In the genomic region with DNA sequence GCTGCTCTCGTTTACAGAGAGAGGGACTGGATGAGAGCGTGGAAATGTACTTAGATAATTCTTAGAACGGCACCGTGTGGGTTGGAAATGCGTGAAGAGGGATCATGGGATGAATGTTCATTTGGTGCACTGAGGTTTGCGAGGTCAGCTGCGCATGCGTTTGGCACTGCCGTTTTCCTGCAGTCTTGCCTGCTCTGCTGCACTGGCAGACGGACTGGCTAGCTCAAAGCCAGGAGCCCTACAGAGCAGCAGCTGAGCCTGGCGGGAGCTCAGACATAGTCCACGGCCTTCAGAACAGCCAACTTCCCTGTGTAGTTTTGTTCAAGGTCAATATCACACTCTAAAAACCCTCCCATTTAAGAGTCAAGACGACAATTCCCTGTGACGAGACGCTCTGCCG, we compare ENCODE assay signal across 18 mouse cellular contexts. TPM values are rescaled to one million over a fixed set of nuclear protein-coding genes. Genes with fewer than 3 reads are reported as not detected.
DNase-seq lines count a peak whose midpoint lies in the region; ATAC-seq and TF ChIP-seq lines count a peak whose summit lies in the region.
"Had no signal": no experiment of that assay in that cellular context is flagged by ENCODE, and none has a peak within 500 bp of the region (broad histone marks: within the 10 kb centered on the region; RNA-seq: fewer than 3 reads in every experiment).

No protein-coding gene starts in this region.

- peak overlapping the region; percentile 56 for H3K27ac ChIP-seq in hindbrain, postnatal 0 days
- no peak overlapping the region for H3K27ac ChIP-seq in hindbrain, embryonic 13.5 days
- H3K27ac ChIP-seq: embryonic facial prominence, embryonic 13.5 days; heart, adult 2 months; kidney, embryonic 15.5 days had no signal

- no peak for TF ChIP-seq CTCF in hindbrain, postnatal 0 days (IDR thresholded peaks at IDR 0.05; ENCODE audit: low read depth)

- H3K4me2 ChIP-seq in hindbrain, postnatal 0 days (ENCODE audit: low read depth, low read length), result no peak overlapping the region
- H3K4me2 ChIP-seq in hindbrain, embryonic 13.5 days, result no peak overlapping the region
- H3K4me2 ChIP-seq: embryonic facial prominence, embryonic 13.5 days; kidney, embryonic 15.5 days had no signal

- DNase-seq in hindbrain, postnatal 0 days (ENCODE audit: low spot score), result peak; percentile 59
- peak; percentile 81 for DNase-seq in brain, adult 2 months (ENCODE audit: low read depth, low spot score)
- peak; percentile 49 for DNase-seq in cerebellum, adult 11 months
- peak; percentile 74 to 81 for DNase-seq in cerebellum, postnatal 14 days
- no peak for DNase-seq in ovary, postnatal 36 days (ENCODE audit: low spot score)
- no peak for DNase-seq in gastrocnemius, adult 8-10 months (ENCODE audit: low spot score in 2 of 2)
- DNase-seq: adrenal gland, postnatal 10 days; gastrocnemius, postnatal 10 days; heart, adult 2 months; heart, postnatal 14 days; liver; liver, postnatal 0 days; right cerebral cortex, postnatal 4 days; thymus, adult 18-20 months had no signal

- H3K9me3 ChIP-seq in hindbrain, postnatal 0 days (ENCODE audit: low read length), result no peaks in the 10 kb centered on the region
- H3K9me3 ChIP-seq in hindbrain, embryonic 13.5 days, result no peaks in the 10 kb centered on the region
- H3K9me3 ChIP-seq: embryonic facial prominence, embryonic 13.5 days; kidney, embryonic 15.5 days had no signal

- no peaks in the 10 kb centered on the region for H3K27me3 ChIP-seq in hindbrain, postnatal 0 days (ENCODE audit: insufficient read depth, low read length)
- no peaks in the 10 kb centered on the region for H3K27me3 ChIP-seq in hindbrain, embryonic 13.5 days
- H3K27me3 ChIP-seq: embryonic facial prominence, embryonic 13.5 days; kidney, embryonic 15.5 days had no signal

- peak; percentile 41; the same call in 1 of the 2 replicates for ATAC-seq in hindbrain, postnatal 0 days
- ATAC-seq in hindbrain, embryonic 13.5 days (ENCODE audit: low FRiP score), result no peak
- ATAC-seq: inflammation-experienced regulatory T-cells, adult 6 months; liver, postnatal 0 days had no signal

- 55% methylated on average over 16 of the region's 16 CpGs for WGBS in hindbrain, postnatal 0 days
- 80% methylated on average over 16 of the region's 16 CpGs for WGBS in hindbrain, embryonic 13.5 days

- H3K36me3 ChIP-seq in hindbrain, postnatal 0 days (ENCODE audit: insufficient read depth, low read length), result no peaks in the 10 kb centered on the region
- no peaks in the 10 kb centered on the region for H3K36me3 ChIP-seq in hindbrain, embryonic 13.5 days
- H3K36me3 ChIP-seq: embryonic facial prominence, embryonic 13.5 days; kidney, embryonic 15.5 days had no signal

- no peak overlapping the region for H3K9ac ChIP-seq in hindbrain, postnatal 0 days (replicated peaks; ENCODE audit: low read length)
- no peak overlapping the region for H3K9ac ChIP-seq in hindbrain, embryonic 13.5 days
- H3K9ac ChIP-seq: embryonic facial prominence, embryonic 13.5 days; kidney, embryonic 15.5 days; liver, postnatal 0 days had no signal

- no peak overlapping the region for H3K4me3 ChIP-seq in hindbrain, postnatal 0 days (ENCODE audit: low read length)
- H3K4me3 ChIP-seq in hindbrain, embryonic 13.5 days, result no peak overlapping the region
- H3K4me3 ChIP-seq: embryonic facial prominence, embryonic 13.5 days; heart, adult 2 months; kidney, embryonic 15.5 days had no signal

- 0 out of 2 replicates have a peak, but pooled peaks cover 10% of the 10 kb centered on the region for H3K4me1 ChIP-seq in hindbrain, postnatal 0 days (ENCODE audit: insufficient read depth, low read length)
- H3K4me1 ChIP-seq in hindbrain, embryonic 13.5 days (replicated peaks), result 0 out of 2 replicates have a peak, but pooled peaks cover 13% of the 10 kb centered on the region
- H3K4me1 ChIP-seq: embryonic facial prominence, embryonic 13.5 days; kidney, embryonic 15.5 days had no signal

RNA-seq across cellular contexts. Expression of gene Rasgef1b, which starts 46.5 kb away (rescaled TPM):
- 34.8 and 39.9 TPM in 2 replicates for total RNA-seq in hindbrain, postnatal 0 days (2014; rRNA removed)
- polyA plus RNA-seq in hindbrain, postnatal 0 days (2015; fragmentation: Nextera tagmentation; extraction: Ambion mirVana), result 31.1 and 32.0 TPM in 2 replicates
- 47.2 and 61.1 TPM in 2 replicates for polyA plus RNA-seq in hindbrain, embryonic 13.5 days (2015; fragmentation: Nextera tagmentation; extraction: Ambion mirVana)
- under 1 TPM in 3 of 4 experiments, not detected in 1; 0.24 to 0.36 (median 0.35) TPM for total RNA-seq in gastrocnemius, adult 8-10 months (2022)

Comparison
In these comparisons a context has a peak if more than half of its experiments do, and no peak if none do; other contexts are left out.
1. DNase-seq: peak in hindbrain, postnatal 0 days (single experiment), brain, adult 2 months (single experiment), cerebellum, adult 11 months (single experiment) and cerebellum, postnatal 14 days (2 of 2); none in ovary, postnatal 36 days (single experiment) and gastrocnemius, adult 8-10 months (0 of 2).
2. RNA of gene Rasgef1b, which starts 46.5 kb away (total RNA-seq): 34.8 to 39.9 TPM in hindbrain, postnatal 0 days; 0.24 to 0.36 TPM in gastrocnemius, adult 8-10 months; every median in the first group is over 10 times any median in the second.